Mouse (Mus musculus) layer of hippocampus, postnatal 10 days (tissue): ENCODE measurements around the gene Far2. TPM values are rescaled to one million over a fixed set of nuclear protein-coding genes. Genes with fewer than 3 reads are reported as not detected.
"Not testable (repeated sequence)": the region's sequence is repeated elsewhere in the genome, so short reads cannot be mapped to it uniquely, and the experiment has no call there.

Source experiments
- DNase-seq, 2 experiments: peaks; one replicate each; pipeline ENCODE4 v3.0.0; 2021; ENCODE audit warnings: low spot score in 2 of 2
- total RNA-seq, 2 experiments: library from RNA; stranded (reverse); gene quantifications; 2 replicates each; pipeline ENCODE4 v1.2.3; 2021

Far2 gene
- total RNA-seq, 2 experiments from 2014 or later, result 27.2 to 29.8 TPM

- DNase-seq, result no peak
Measured at GRCm38 (mm10) chr6:148116907-148117306, 69.8 kb downstream of the Far2 start.

- no peak for DNase-seq
Measured at GRCm38 (mm10) chr6:148117696-148118095, 70.6 kb downstream of the Far2 start.

- DNase-seq, result no peak
Measured at GRCm38 (mm10) chr6:148120703-148121102, 73.6 kb downstream of the Far2 start.

- not testable (repeated sequence) for DNase-seq
Measured at GRCm38 (mm10) chr6:148126851-148127250, 79.8 kb downstream of the Far2 start.

- no peak for DNase-seq
Measured at GRCm38 (mm10) chr6:148132314-148132713, 85.3 kb downstream of the Far2 start.

GRCm38 (mm10) chr6:148133536-148133935 is 86.5 kb downstream of the Far2 start:
- DNase-seq, result no peak

GRCm38 (mm10) chr6:148135769-148136382 is 88.8 kb downstream of the Far2 start:
- peak; percentile 82 to 88 for DNase-seq

GRCm38 (mm10) chr6:148139288-148139995 is 92.4 kb downstream of the Far2 start:
- DNase-seq, result no peak

GRCm38 (mm10) chr6:148141874-148142273 is 94.8 kb downstream of the Far2 start:
- no peak for DNase-seq

- DNase-seq, result no peak
Measured at GRCm38 (mm10) chr6:148142421-148142820, 95.4 kb downstream of the Far2 start.

GRCm38 (mm10) chr6:148152305-148152704 is 105.2 kb downstream of the Far2 start:
- not testable (repeated sequence) for DNase-seq

GRCm38 (mm10) chr6:148172904-148173303 is 125.8 kb downstream of the Far2 start:
- no peak for DNase-seq

GRCm38 (mm10) chr6:148185694-148186093 is 138.6 kb downstream of the Far2 start:
- no peak for DNase-seq

GRCm38 (mm10) chr6:148193972-148194701 is 147.1 kb downstream of the Far2 start:
- DNase-seq, result no peak

- DNase-seq, result no peak
Measured at GRCm38 (mm10) chr6:148199177-148199576, 152.1 kb downstream of the Far2 start.

- no peak for DNase-seq
Measured at GRCm38 (mm10) chr6:148199729-148200128, 152.7 kb downstream of the Far2 start.

GRCm38 (mm10) chr6:148205134-148205533 is 158.1 kb downstream of the Far2 start:
- no peak for DNase-seq

GRCm38 (mm10) chr6:148207522-148207921 is 160.5 kb downstream of the Far2 start:
- DNase-seq, result no peak

- DNase-seq, result no peak
Measured at GRCm38 (mm10) chr6:148211391-148211876, 164.4 kb downstream of the Far2 start.

GRCm38 (mm10) chr6:148211897-148212680 is 165.0 kb downstream of the Far2 start, which contains the start of gene Ergic2:
Ergic2 (minus strand) TSS chr6:148212374.
- DNase-seq, result peak; percentile 95 to 96

- peak; percentile 52 to 62 for DNase-seq
Measured at GRCm38 (mm10) chr6:148214765-148215164, 167.7 kb downstream of the Far2 start.
